Mouse (Mus musculus): Measurements from ENCODE around the gene Tnfrsf13c.

DNA sequence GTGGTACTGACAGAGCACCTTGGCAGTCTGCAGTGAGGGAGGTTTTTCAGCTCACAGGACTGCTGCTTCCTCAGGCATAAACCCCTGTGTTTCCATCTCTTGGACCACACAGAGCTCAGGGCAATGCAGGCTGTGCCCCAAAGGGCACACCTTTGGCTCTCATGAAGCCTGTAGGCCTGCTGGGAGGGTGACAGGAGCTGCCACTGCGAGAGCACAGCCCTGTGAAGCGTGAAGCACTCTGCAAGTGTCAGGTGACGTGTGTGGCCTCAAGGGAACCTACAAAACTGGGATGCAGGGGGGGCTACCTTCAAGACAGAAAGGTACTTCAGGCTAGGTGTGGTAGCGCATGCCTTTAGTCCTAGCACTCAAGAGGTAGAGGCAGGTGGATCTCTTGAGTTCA lies 8.5 kb upstream of the Tnfrsf13c start:
- TF ChIP-seq CTCF (IDR thresholded peaks at IDR 0.05; ENCODE audit: low read depth) (no peak), EP300 (IDR thresholded peaks at IDR 0.05; ENCODE audit: low read depth) (no peak)
